Mouse (Mus musculus) erythroblast, embryonic 14.5 days (primary cell): ENCODE data around the gene Tmco1.

Experiments used
- GATA1 ChIP-seq: IDR thresholded peaks from 2 replicates; pipeline ENCODE4 v1.6.1; 2012; ENCODE audit warnings: low read length, inconsistent platforms, mixed read lengths
- TAL1 ChIP-seq: IDR thresholded peaks from 3 replicates; pipeline ENCODE4 v1.6.1; 2012; ENCODE audit warnings: low read length, inconsistent platforms, mixed read lengths

- TF ChIP-seq GATA1 = no peak
- TF ChIP-seq TAL1 = no peak
Measured at GRCm38 (mm10) chr1:167269856-167270270, 38.3 kb upstream of the Tmco1 start.
